Mouse (Mus musculus): ENCODE data around the gene Lrsam1.

The Lrsam1 gene

DNA sequence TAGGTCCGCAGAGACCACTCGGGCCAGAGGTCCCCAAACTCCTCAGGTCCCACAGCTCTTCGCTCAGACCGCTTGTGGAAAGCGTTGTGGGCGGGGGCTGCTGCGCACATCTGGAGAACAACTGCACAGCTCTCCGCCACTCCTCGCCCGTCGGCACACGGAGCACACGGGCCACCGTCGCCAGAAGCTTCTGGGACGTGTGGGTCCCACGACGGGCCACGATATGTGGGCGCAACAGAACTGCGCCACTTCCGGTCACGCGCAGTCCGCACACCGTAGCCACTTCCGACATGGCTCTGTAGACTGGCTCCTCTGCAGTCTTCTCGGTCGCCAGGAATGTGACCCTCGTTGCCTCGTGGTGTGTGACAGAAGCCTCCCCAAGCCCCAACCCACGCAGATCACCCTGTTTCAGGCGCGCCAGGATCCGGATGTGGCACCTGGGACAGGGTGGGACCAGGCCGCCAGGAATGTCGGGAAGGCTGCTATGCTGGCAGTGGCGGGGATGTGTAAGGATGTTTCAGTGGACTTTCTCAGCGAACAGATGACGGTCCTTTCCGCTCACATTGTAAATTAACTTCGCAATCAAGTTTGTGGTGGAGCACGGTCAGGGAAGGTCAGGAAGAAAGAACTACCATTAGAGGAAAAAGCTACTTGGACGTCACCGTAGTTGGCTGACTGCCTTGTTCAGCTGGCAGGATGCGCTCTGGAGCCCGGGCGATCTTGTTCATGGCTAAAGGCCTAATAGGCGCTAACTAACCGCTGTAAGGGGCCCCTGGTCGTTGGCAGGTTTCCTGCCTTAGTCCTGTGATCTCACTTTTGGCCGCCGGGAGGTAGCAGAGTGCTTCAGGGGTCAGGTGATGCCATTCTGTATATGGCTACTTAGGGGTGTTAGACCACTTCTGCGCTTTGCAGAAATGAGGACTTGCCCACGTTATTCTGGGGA, 5.5 kb upstream of the Lrsam1 start:
- DNase-seq (ENCODE audit: low spot score), result peak; percentile 87

DNA sequence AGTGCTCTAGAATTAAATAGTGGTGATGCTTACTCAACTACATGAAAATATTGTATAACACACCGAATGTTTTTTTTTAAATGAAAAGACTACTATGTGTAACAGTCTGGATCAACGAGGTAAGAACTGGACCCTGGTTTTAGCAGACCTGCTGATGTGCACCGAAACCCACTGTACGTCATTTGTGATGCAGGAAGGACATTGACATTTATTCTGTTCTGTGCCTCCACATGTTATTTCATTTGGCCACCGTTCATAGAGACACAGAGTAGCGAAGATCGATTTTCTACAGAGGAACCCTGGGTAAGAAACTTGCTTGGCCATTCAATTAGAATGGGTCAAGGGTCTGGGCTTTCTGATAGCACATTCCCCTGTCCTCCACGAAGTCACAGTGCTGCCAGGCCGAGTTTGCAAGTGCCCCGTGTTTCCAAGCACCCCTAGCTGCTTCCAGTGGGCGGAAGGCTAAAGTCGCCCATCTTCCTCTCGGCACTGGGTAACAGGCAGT, 4.8 kb upstream of the Lrsam1 start:
- DNase-seq (ENCODE audit: low spot score), result no peak

DNA sequence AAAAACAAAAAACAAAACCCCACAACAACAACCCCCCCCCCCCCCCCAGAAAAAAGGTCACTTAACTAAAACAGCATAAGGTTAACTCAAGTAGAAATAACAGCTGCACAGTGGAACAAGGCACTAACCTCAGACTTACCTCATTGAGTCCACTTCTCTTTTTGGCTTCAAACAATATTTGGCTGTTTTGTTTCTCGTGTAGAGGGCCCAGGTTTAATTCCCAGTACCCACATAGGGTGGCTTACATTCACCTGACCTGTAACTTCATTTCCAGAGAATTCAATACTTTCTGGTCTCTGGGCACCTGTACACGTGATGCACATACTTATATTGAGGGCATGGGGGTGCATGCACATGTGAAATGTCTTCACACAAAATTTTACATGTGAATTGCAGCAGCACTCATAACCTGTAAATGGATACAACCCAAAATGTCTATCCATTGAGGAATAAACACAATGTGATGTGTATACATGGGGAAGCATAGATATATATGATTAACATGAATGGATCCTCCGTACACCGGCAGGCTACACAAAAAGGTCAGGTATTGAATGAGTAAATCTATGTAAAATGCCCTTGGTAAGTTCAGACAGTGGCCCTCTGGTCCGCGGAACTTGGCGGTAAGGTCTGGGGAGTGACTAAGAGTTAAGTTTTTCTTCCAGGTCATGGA, 4.2 kb upstream of the Lrsam1 start:
- DNase-seq (ENCODE audit: low spot score), result no peak

DNA sequence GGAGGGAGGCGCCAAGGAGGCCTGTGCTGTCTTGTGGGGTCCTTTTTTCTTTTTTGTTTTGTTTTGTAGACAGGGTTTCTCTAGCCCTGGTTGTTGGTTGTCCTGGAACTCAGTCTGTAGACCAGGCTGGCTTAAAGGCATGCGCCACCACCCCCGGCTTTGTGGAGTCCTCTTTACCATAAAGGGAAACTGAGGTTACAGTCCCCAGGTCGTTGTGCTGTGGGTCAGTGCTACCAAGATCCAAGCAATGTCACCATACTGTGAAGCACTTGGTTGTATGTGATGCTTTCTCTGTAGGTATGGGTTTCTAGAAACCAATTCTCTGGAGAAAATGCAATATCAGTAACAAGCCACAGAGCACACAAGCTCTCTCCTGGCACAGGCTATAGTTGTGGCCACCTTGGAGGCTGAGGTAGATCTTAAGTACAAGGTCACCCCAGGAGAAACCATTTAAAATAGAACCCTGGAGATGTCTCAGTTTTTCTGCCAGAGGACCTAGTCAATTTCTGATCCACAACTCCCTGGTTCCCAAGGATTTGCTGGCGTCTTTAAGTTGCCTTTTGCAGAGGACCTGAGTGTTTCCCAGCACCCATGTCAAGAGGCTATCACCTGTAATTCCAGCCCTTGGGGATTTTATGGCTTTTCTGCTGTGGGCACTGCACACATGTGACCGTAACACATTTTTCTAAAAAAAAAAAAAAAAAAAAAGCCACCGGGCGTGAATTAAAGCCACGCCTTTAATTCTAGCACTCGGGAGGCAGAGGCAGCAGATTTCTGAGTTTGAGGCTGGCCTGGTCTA, 3.4 kb upstream of the Lrsam1 start:
- no peak for DNase-seq (ENCODE audit: low spot score)

DNA sequence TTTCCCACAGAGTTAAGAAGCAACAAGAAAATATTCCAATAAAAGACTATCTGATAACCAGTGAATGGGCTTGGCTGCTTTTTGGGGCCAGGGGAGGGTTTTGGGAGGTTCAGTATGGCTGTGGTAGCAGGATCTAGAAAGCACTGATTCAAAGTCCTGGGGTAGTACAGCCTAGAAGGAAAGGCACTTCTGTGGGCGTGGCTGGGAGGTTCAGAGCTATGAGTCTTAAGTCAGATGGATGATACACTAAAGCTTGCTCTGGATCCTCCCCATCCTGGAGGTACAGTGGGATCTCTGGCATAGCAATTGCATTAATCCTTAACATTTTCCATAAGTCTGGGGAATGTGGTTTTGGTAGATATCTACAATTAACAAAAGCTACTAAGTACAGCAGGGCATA, 2.6 kb upstream of the Lrsam1 start:
- no peak for DNase-seq (ENCODE audit: low spot score)

DNA sequence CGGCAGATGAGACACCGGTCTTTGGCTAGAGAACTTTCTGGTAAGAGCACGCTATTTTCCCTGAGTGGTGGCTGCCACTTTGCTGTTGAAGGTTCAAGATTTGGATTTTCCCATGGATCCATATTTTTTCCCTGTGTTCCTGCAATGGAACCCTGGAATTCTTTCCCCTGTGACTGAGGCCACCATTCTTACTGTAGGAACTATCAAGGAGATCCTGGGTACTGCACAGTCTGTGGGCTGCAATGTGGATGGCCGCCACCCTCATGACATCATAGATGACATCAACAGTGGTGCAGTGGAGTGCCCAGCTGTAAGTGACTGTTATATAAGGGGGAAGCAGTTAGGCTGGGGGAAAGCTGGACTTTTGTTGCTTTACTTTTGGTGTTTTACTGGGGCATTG, 2.1 kb upstream of the Lrsam1 start:
- DNase-seq (ENCODE audit: low spot score), result no peak

DNA sequence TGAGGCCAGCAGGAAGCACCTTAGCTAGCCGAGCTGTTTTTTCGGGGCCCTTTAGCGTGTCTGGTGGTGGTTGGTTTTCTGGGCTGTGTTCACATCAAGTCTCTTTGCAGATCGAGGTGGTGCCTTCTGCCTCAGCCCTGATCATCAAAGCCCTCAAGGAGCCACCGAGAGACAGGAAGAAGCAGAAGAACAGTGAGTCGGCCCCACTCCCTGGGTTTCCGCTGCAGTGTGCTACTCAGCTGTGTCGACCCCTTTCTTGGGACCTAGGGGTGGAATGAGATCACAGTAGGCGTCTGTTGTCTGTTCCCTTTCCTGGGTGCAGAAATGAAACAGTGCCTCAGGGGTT, 1.4 kb upstream of the Lrsam1 start:
- DNase-seq (ENCODE audit: low spot score), result no peak

DNA sequence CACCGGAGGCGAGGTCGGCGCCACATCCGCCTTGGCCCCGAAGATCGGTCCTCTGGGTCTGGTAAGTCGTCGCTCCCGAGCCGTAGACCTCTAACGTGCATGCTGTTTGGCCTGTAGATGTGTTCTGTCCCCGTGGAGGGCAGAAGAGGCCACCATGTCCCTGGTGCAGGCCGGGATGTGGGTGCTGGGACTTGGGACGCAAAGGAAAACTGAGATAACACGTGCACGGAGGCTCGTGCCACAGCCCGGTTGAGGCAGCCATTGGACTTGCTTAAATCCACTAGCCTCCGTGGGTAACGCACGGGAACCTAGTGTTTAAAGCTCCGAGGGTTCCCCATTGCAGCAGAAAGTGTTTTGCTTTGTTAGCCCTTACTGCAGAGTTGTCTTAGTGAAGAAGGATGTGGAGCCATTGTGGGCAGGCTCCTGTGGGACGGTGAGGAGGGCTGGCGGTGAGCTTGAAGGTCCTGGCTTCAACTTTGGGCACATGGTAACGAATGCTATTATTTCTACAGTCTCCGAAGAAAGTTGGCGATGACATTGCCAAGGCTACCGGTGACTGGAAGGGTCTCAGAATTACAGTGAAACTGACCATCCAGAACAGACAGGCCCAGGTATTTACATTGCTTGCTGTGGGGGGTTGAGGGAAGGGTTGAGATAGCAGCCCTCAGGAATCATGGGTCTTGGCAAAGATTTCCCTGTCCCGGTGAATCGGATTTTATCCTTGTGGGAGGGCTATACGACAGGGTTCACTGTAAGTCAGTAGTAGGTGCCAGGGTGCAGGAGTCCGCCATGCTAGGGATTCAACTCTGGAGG, 854 bp upstream of the Lrsam1 start:
- no peak for DNase-seq (ENCODE audit: low spot score)

DNA sequence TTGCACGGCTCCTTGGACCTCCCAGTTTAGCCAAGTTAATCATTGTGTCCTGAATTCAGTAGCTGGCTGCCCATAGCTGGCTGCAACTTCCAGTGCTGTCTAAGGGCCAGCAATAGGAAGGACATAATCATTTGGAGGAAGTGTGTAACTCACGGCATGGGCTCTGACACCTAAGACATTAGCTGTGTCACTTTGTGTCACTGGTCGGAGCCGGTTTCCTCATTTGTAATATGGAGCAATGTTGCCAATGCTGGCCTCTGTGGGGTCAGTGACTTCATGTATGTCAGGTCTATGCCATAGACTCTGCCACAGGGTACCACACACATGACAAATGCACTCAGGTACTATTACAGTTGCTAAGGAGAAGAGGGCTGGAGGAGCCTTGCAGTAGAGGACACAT, 1.1 kb downstream of the Lrsam1 start:
- DNase-seq (ENCODE audit: low spot score), result no peak

DNA sequence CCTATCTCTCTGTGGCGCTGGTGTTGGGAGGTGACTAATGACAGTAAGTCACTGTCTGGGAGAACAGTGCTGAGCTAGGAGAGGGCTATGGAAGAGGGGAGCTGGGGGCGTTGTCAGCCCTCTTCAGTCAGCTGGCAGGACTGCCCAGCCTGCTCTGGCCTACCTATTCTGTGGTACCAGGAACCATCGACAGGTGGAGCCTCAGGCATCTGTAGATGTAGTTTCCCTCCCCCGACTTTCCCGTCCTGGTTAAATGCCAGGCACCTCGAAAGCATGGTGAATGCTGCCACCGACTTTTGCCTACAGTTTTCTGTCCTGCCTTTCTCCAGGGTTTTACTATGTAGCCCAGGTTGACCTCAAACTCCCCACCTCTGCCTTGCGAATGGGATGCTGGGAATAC, 4.1 kb downstream of the Lrsam1 start:
- no peak for DNase-seq (ENCODE audit: low spot score)

DNA sequence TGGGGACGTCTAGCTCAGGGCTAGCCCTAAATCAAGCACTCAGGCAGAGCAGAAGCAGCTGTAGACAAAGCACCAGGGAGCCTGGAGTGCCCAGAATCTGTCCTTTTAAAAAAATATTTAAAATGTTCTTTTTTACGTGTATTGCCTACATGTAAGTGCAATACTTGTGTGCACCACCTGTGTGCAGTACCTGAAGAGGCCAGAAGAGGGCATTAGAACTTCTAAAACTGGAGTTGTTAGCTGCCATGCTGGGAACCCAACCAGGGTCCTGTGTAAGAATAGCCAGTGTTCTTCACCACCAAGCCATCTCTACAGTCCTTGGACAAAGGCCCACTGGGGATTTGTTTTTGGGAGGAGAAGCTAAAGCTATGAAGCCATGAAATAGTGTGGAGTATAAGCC, 6.8 kb downstream of the Lrsam1 start:
- no peak for DNase-seq (ENCODE audit: low spot score)

DNA sequence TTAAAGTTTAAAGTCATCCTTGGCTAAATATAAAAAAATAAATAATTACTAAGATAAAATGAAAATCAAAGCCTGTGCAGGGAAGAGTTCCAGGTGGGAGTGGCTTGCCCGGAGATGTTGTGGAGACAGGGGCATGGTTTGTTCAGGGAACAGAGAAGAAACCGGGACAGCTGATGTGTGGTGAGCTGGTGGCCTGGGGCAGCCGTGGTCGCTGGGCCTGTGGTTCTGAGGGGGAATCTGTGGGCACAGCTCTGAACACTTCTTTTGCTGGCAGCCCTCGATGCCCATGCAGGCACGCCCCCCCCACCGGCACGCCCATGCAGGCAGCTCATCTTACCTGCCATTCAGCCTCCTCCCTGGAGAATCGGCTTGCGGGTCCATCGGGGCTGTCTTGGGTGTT, 14.0 kb downstream of the Lrsam1 start:
- DNase-seq (ENCODE audit: low spot score), result no peak

DNA sequence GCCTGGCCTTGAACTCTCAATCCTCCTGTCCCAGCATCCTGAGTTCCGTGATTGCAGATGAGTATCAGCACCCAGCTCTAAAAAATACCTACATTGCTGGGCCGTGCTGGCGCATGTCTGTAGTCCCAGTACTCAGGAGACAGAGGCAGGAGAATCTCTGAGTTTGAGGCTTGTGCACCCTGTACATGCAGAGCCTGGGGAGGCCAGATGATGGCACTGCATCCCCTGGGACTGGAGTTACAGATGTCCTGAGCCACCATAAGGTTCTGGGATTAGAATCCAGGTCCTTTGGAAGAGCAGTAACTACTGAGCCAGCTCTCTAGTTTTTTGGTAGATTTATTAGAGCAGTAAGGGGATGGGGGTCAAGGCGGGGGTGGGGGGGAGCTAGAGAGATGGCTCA, 20.9 kb downstream of the Lrsam1 start:
- DNase-seq (ENCODE audit: low spot score), result no peak

DNA sequence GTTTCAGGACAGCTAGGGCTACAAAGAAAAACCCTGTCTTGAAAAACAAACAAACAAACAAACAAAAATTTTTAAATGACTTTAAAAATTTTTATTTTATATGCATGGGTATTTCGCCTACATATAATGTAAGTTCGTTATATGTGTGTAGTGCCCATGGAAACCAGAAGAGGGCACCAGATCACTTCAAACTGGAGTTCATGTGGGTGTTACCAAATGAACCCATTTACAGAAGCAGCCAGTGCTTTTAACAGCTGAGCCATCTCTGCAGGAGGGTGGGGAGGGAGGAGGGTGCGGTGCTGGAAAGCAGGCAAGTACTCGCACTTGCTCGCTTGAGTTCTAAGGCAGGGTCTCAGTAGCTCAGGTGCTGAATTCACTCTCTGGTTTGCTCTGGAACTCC, 22.0 kb downstream of the Lrsam1 start:
- DNase-seq (ENCODE audit: low spot score), result peak; percentile 69

DNA sequence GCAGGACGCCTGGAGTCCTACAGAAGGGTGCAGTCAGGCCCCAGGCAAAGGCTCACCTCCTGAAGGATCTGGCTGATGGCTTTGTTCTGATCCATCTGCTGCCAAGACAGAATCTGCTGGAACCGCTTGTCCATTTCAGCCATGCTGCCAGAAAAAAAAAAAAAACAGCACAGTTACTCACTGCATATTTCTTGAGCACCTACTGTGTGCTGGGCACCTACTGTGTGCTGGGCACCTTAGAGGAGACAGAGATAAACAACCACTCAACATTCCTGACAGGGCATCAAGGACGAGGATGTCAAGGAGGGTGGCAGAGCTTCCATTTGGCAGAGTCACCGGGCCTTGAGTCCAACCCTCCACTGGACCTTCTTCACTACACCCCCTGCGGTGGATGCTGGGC, 22.7 kb downstream of the Lrsam1 start:
- no peak for DNase-seq (ENCODE audit: low spot score)

DNA sequence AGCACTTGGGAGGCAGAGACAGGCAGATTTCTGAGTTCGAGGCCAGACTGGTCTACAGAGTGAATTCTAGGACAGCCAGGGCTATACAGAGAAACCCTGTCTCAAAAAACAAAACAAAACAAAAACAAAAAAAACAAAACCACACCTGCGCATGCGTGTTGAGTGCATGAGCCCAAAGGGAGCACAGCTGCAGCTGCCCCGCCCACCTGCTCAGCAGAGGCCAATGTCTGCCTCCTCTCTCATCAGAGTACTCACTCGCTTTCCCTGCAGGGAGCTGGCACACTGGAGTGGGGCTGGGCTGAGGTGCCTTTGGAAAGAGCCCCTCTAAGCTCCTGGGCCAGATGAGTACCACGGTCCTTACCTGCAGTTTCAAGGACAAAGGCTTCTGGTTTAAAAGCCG, 29.7 kb downstream of the Lrsam1 start:
- no peak for DNase-seq (ENCODE audit: low spot score)

DNA sequence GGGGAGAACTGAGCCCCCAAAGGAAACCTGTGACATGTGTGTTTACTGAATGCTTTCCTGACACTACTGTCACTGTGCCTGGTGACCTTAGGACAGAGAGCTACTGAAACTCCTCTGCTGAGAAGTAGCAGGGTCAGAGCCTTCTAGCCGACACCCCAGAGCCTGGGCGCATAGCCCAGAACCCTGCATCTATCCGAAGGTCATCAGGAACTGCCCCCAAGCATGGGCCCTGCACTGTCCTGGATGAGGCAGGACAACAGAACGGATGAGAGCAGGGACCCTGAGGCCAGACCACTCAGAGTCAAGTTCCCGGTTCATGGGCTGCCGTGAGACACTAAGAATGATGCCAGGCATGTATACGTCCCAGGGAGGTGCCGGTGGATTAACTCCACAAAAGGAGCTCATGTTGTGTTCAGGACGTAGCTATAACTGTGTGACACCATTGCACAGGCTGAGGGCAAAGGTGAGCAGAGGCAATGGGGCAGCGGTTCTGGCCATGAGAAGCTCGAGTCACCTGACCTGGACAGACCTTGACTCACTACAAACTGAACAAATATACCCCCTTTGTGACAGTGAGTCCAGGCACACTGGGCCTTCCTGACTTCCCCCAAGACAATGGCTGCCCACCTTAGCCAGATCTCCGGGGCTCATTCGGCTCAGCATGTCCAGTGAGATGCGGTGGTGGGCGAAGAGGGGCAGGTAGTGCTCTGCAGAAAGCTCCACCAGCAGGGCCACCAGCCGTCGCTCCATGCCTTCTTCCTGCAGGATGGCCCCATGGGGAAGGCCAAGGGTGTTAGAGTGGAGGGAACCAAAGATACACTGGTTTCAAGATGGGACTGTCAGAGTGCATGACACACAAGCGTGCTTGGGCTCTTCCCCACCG, 32.2 kb downstream of the Lrsam1 start:
- no peak for DNase-seq (ENCODE audit: low spot score)

DNA sequence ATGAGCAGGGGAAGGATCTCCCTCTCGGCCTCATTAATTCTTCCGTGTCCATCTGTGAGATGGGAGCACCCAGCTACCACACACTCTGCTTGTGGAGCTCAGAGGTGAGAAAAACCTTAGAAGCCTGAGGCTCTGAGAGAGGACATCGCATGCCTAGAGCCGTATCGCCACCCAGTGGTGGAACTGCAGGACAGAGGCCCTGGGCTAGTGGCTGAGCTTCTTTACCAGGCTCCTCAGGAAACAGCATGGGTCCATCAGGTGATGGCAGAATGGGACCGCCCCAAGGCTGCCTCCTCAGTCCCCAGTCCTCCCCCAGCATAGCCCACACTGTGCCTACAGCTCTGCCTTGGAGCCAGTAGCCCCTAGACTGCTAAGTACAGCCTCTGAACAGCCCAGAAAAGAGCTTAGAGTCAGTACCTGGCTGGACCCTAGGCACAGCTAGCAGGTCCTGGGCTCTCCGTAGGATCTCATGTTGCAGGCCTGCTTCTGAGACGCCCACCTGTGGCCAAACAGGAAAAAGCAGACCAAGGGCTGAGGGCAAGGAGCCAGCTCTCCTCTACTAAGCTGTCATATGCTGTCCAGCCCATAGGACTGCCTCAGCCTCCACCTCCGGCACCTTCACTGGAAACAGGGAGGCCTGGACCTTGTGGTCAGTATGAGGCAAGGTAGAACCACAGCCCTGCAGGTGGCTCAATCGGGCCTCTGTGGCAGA, 33.0 kb downstream of the Lrsam1 start:
- DNase-seq (ENCODE audit: low spot score), result peak; percentile 78

DNA sequence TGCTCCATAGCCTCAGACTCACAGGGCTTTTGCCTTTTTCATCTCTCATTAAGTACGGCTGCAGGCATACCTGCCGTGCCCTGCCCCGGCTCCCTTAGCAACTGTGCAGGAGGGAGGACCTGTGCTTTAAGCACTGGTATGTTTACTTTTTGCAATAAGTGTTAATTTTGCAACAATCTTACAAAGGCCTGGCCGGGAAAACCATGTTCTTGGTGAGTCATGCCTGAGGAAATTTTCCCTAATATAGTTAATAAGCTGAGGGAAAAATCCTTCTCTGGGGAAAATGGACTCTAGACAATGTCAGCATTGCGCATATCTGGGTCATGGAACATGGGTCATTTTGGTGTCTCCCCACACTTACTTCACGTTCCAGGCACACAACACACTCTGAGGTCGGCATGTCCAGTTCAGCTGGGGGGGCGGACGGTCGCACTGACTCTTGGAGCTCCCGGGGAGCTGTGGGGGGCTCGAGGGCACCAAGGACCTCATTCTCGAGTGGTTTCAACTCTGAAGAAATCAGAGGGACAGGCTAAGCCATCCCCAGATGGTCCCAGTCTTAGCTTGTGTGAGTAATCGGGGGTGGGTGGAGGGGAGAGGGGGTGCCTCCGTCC, 33.7 kb downstream of the Lrsam1 start:
- DNase-seq (ENCODE audit: low spot score), result no peak
